Mouse (Mus musculus) myocyte (in vitro differentiated cells): ENCODE results near the gene Dnah6. TPM values are rescaled to one million over a fixed set of nuclear protein-coding genes. Genes with fewer than 3 reads are reported as not detected.

Experiments used
- H3K27me3 ChIP-seq: one replicate; pipeline ENCODE4 v1.6.1; 2011; ENCODE audit not compliant: control insufficient read depth, insufficient read depth, insufficient read length
- H3K36me3 ChIP-seq: one replicate; pipeline ENCODE4 v1.6.1; 2011; ENCODE audit not compliant: control insufficient read depth, insufficient read depth
- H3K4me2 ChIP-seq: one replicate; pipeline ENCODE4 v1.6.1; 2011; ENCODE audit warnings: low read depth, control low read depth
- H3K4me3 ChIP-seq: one replicate; pipeline ENCODE4 v1.5.1; 2011; ENCODE audit warnings: mild to moderate bottlenecking, control low read depth, moderate library complexity
- H3K79me2 ChIP-seq: one replicate; pipeline ENCODE4 v1.6.1; 2011; ENCODE audit not compliant: control insufficient read depth, insufficient read depth
- H3ac ChIP-seq: one replicate; pipeline ENCODE4 v1.6.1; 2011; ENCODE audit not compliant: control insufficient read depth, insufficient read length
- CEBPB ChIP-seq: IDR thresholded peaks from 2 replicates; pipeline ENCODE4 v1.6.1; 2011; ENCODE audit warnings: mild to moderate bottlenecking, moderate library complexity; ENCODE audit not compliant: poor library complexity, insufficient read depth, severe bottlenecking
- E2F4 ChIP-seq: IDR thresholded peaks from one replicate; pipeline ENCODE4 v1.6.1; 2011; ENCODE audit warnings: mild to moderate bottlenecking, control low read depth, moderate library complexity; ENCODE audit not compliant: insufficient read depth
- MAX ChIP-seq: IDR thresholded peaks from one replicate; pipeline ENCODE4 v1.6.1; 2011; ENCODE audit warnings: low read depth, mild to moderate bottlenecking, control low read depth
- MYOD1 ChIP-seq, 3 experiments: IDR thresholded peaks; one replicate each; pipeline ENCODE4 v1.6.1; 2011; ENCODE audit warnings: control low read depth in 2 of 3, low read depth in 2 of 3, mild to moderate bottlenecking in 2 of 3, moderate library complexity in 1 of 3; ENCODE audit not compliant: insufficient read length in 2 of 3, control insufficient read depth in 1 of 3
- MYOG ChIP-seq, 3 experiments: IDR thresholded peaks; one replicate each; pipeline ENCODE4 v1.6.1; 2011; ENCODE audit warnings: control low read depth in 2 of 3, low read depth in 2 of 3, mild to moderate bottlenecking in 2 of 3; ENCODE audit not compliant: insufficient read length in 2 of 3, control insufficient read depth in 1 of 3, insufficient read depth in 1 of 3
- POLR2A ChIP-seq: IDR thresholded peaks from one replicate; pipeline ENCODE4 v1.6.1; 2011; ENCODE audit warnings: low read depth, mild to moderate bottlenecking, control low read depth, moderate library complexity; ENCODE audit not compliant: insufficient read length
- POLR2AphosphoS2 ChIP-seq: IDR thresholded peaks from one replicate; pipeline ENCODE4 v1.6.1; 2011; ENCODE audit warnings: low read depth, control low read depth; ENCODE audit not compliant: insufficient read length
- REST ChIP-seq: IDR thresholded peaks from one replicate; pipeline ENCODE4 v1.6.1; 2011; ENCODE audit warnings: mild to moderate bottlenecking, control low read depth, moderate library complexity; ENCODE audit not compliant: insufficient read depth, insufficient read length
- SRF ChIP-seq: IDR thresholded peaks from one replicate; pipeline ENCODE4 v1.6.1; 2011; ENCODE audit warnings: low read depth; ENCODE audit not compliant: control insufficient read depth, insufficient read length
- TCF12 ChIP-seq: IDR thresholded peaks from one replicate; pipeline ENCODE4 v1.6.1; 2011; ENCODE audit warnings: mild to moderate bottlenecking, control low read depth; ENCODE audit not compliant: poor library complexity, insufficient read depth, severe bottlenecking
- TCF3 ChIP-seq: IDR thresholded peaks from one replicate; pipeline ENCODE4 v1.6.1; 2011; ENCODE audit warnings: low read depth, control low read depth; ENCODE audit not compliant: insufficient read length
- USF1 ChIP-seq: IDR thresholded peaks from one replicate; pipeline ENCODE4 v1.6.1; 2011; ENCODE audit warnings: low read depth, mild to moderate bottlenecking, control low read depth, moderate library complexity
- polyA plus RNA-seq: library from polyadenylated mRNA; unstranded; fragments of >200 nt; fragmentation: generic; extraction: Trizol; gene quantifications from one replicate; pipeline ENCODE4 v1.2.1, GENCODE M21; 2012; ENCODE audit warnings: missing spikeins

Dnah6 gene
- polyA plus RNA-seq, 1 experiment = 0.01 TPM

- no peak overlapping the region for H3K4me3 ChIP-seq
- TF ChIP-seq MYOD1 (IDR thresholded peaks at IDR 0.05; ENCODE audit: control insufficient read depth in 1 of 3, insufficient read length in 2 of 3, low read depth in 2 of 3) (no peak), TCF12 (no peak), POLR2AphosphoS2 (no peak), MYOG (IDR thresholded peaks at IDR 0.05; ENCODE audit: control insufficient read depth in 1 of 3, insufficient read depth in 1 of 3, insufficient read length in 2 of 3, low read depth in 2 of 3) (no peak), REST (no peak), CEBPB (no peak), MAX (no peak), TCF3 (no peak)
- H3K36me3 ChIP-seq = no peaks in the 10 kb centered on the region
- no peaks in the 10 kb centered on the region for H3K79me2 ChIP-seq
- H3K4me2 ChIP-seq = no peak overlapping the region
- no peak overlapping the region for H3ac ChIP-seq
- H3K27me3 ChIP-seq = no peaks in the 10 kb centered on the region
Measured at GRCm38 (mm10) chr6:73042278-73042677, 179.2 kb downstream of the Dnah6 start.

DNA sequence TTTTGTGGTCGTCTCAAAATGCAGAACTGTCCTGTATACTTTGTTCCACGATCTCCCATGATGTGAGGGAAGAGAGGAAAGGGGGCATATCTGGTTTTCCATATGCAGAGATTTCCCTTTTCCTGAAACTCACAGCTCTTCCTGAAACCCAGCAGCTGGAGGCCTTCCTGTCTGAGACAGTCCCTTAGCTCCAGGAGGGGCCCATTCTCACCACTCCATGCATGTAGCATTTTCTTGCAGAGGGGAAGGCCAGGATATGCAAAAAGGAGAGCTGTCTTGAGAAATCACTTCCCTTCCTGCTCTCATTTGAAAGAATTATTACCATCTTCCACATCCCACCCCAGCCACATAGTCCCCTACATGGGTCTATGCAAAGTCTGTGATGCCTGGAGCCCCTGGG is 183.2 kb downstream of the Dnah6 start:
- Histone ChIP-seq H3ac (no peak overlapping the region), H3K27me3 (no peaks in the 10 kb centered on the region), H3K4me3 (no peak overlapping the region), H3K79me2 (no peaks in the 10 kb centered on the region), H3K36me3 (no peaks in the 10 kb centered on the region), H3K4me2 (no peak overlapping the region)
- TF ChIP-seq USF1 (no peak), SRF (no peak), TCF3 (no peak), TCF12 (no peak), MYOG (IDR thresholded peaks at IDR 0.05; ENCODE audit: control insufficient read depth in 1 of 3, insufficient read depth in 1 of 3, insufficient read length in 2 of 3, low read depth in 2 of 3) (no peak), POLR2A (no peak), POLR2AphosphoS2 (no peak)

DNA sequence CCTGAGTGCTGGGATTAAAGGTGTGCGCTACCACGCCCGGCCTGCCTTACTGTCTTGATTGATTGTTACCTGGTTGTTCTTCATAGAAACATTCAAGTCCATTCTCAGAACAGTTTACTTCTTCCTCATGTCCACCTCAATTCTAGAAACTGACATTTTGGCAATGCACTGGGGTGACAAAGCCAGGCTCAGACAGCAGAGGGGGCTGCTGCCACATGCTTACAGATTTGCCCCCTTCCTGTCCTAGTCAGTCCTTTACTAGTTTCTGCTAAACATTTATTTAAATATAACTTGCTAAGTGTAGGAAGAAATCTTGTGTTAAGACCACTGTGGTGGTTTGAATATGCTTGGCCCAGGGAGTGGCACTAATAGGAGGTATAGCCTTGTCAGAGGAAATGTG is 192.6 kb downstream of the Dnah6 start:
- H3K79me2 ChIP-seq = no peaks in the 10 kb centered on the region
- H3K4me2 ChIP-seq = no peak overlapping the region
- H3K4me3 ChIP-seq = no peak overlapping the region
- no peak for TF ChIP-seq MAX
- H3K27me3 ChIP-seq = no peaks in the 10 kb centered on the region
- H3ac ChIP-seq = no peak overlapping the region
- no peaks in the 10 kb centered on the region for H3K36me3 ChIP-seq

DNA sequence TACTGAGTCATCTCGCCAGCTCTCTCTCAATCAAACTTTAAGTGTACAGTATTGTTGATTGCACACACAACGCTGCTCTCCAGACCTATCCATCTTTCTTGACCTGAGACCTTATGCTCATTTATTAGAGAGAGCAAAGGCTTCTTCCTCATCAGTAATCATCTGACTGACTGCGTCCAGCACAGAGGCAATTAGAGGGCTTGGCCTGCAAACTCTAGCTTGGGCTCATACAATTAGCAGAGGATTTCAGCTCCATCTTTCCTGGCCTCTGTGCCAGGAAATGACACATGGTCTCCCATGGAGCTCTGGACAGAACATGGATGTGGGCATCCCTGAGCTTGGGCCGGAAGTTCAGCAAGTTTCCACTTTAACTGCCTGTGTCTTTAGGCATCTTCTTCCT is 193.6 kb downstream of the Dnah6 start:
- Histone ChIP-seq H3K27me3 (no peaks in the 10 kb centered on the region), H3K4me3 (no peak overlapping the region), H3K79me2 (no peaks in the 10 kb centered on the region), H3K4me2 (no peak overlapping the region), H3ac (no peak overlapping the region), H3K36me3 (no peaks in the 10 kb centered on the region)
- no peak for TF ChIP-seq MYOD1 (IDR thresholded peaks at IDR 0.05; ENCODE audit: control insufficient read depth in 1 of 3, insufficient read length in 2 of 3, low read depth in 2 of 3)
- TF ChIP-seq POLR2A = no peak
- no peak for TF ChIP-seq E2F4
- TF ChIP-seq SRF = no peak
- TF ChIP-seq MAX = no peak
- TF ChIP-seq TCF3 = no peak
- TF ChIP-seq REST = no peak
- TF ChIP-seq CEBPB = no peak
- no peak for TF ChIP-seq POLR2AphosphoS2
- TF ChIP-seq MYOG (IDR thresholded peaks at IDR 0.05; ENCODE audit: control insufficient read depth in 1 of 3, insufficient read depth in 1 of 3, insufficient read length in 2 of 3, low read depth in 2 of 3) = no peak

DNA sequence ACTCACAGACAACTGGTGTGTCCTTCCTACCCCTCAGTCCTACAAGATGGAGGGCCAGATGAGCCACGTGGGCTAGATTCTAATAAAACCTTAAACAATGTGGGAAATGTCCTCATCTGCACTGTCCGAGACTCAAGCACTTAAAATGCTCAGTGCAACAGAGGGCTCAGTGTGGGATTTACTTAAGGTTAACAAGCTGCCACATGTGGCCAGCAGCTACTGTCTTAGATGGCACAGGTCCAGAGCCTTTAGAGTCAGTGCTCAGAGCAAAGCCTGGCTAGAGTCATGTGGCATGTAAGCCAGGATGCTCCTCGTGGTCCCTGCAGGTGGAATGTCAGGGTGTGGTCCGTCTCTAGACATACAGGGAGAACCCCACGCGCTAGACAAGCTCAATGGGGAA is 194.6 kb downstream of the Dnah6 start:
- H3K36me3 ChIP-seq = no peaks in the 10 kb centered on the region

More for the DNA sequence above, 194.6 kb downstream of the Dnah6 start:
- Histone ChIP-seq H3K27me3 (no peaks in the 10 kb centered on the region), H3ac (no peak overlapping the region), H3K4me2 (no peak overlapping the region), H3K79me2 (no peaks in the 10 kb centered on the region), H3K4me3 (no peak overlapping the region)
- no peak for TF ChIP-seq E2F4
- no peak for TF ChIP-seq SRF
- TF ChIP-seq POLR2AphosphoS2 = no peak
- no peak for TF ChIP-seq MYOD1 (IDR thresholded peaks at IDR 0.05; ENCODE audit: control insufficient read depth in 1 of 3, insufficient read length in 2 of 3, low read depth in 2 of 3)
- TF ChIP-seq MAX = no peak
- TF ChIP-seq CEBPB = no peak
- TF ChIP-seq TCF3 = no peak
- TF ChIP-seq POLR2A = no peak
- no peak for TF ChIP-seq MYOG (IDR thresholded peaks at IDR 0.05; ENCODE audit: control insufficient read depth in 1 of 3, insufficient read depth in 1 of 3, insufficient read length in 2 of 3, low read depth in 2 of 3)
- TF ChIP-seq REST = no peak
- TF ChIP-seq TCF12 = no peak
- no peak for TF ChIP-seq USF1
